Mouse (Mus musculus) CH12.LX (cell line): ENCODE measurements around the gene Psmb7.

Experiments used
- CHD1 ChIP-seq: IDR thresholded peaks from 2 replicates; pipeline ENCODE4 v1.6.1; 2012; ENCODE audit warnings: low read depth, low read length, improper control_type of control experiment, inconsistent platforms
- E2F4 ChIP-seq: IDR thresholded peaks from 2 replicates; pipeline ENCODE4 v1.6.1; 2011; ENCODE audit warnings: low read depth, low read length, improper control_type of control experiment; ENCODE audit not compliant: insufficient replicate concordance
- HCFC1 ChIP-seq: IDR thresholded peaks from 2 replicates; pipeline ENCODE4 v1.6.1; 2012; ENCODE audit warnings: low read depth, mild to moderate bottlenecking, inconsistent platforms, low read length, improper control_type of control experiment
- POLR2A ChIP-seq: IDR thresholded peaks from 2 replicates; pipeline ENCODE4 v1.6.1; 2011; ENCODE audit warnings: low read depth, mild to moderate bottlenecking, improper control_type of control experiment, low read length

- TF ChIP-seq HCFC1: no peak
- no peak for TF ChIP-seq POLR2A
- no peak for TF ChIP-seq E2F4
- TF ChIP-seq CHD1: no peak
Measured at GRCm38 (mm10) chr2:38541101-38541500, 102.8 kb downstream of the Psmb7 start.
